Mouse (Mus musculus) small intestine, adult 2 months (tissue): ENCODE results near the gene Rnf141.

ENCODE experiments used
- CTCF ChIP-seq: fragments of 200-500 bp; IDR thresholded peaks from 2 replicates; pipeline ENCODE4 v1.5.1; 2012; ENCODE audit warnings: low read depth, mild to moderate bottlenecking, control low read depth, inconsistent platforms, low read length, moderate library complexity, mixed read lengths; ENCODE audit not compliant: insufficient replicate concordance, insufficient read length; ENCODE audit errors: extremely low read depth
- POLR2A ChIP-seq: fragments of 200-500 bp; IDR thresholded peaks from 2 replicates; pipeline ENCODE4 v1.6.1; 2012; ENCODE audit warnings: low read depth, mild to moderate bottlenecking, control low read depth, inconsistent platforms, low read length, moderate library complexity

DNA sequence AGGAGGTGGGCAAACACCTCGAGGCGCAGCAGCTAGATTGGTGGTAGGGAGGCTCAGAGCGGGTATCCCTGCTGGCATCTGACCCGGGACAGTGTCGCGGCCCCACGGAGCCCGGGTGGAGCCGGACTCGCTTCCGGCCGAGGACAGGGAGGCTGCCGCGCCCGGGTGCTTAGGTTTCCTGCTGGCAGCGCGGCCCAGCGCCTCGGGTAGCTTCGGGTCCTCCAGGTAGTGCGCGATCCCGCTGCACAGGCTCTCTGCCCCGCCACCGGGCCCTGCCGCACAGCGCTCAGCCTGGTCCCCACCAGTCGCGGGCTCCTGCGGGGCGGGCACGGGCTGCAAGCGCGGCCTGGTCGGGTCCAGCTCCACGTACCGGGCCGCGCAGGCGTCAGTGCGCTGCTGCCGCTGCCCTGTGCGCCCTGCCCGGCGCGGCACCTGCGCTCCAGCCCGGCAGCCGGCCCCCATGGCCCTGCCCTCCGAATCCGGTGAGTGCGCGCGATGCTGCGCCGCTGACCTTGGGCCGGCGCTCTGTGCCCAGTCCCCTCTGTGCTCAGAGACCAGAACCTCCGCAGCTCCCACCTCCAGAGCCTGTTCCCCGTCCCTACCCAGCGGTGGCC, 75.7 kb downstream of the Rnf141 start:
- TF ChIP-seq CTCF (no peak), POLR2A (no peak)
